Mouse (Mus musculus): ENCODE results near the gene Ranbp10.

DNA sequence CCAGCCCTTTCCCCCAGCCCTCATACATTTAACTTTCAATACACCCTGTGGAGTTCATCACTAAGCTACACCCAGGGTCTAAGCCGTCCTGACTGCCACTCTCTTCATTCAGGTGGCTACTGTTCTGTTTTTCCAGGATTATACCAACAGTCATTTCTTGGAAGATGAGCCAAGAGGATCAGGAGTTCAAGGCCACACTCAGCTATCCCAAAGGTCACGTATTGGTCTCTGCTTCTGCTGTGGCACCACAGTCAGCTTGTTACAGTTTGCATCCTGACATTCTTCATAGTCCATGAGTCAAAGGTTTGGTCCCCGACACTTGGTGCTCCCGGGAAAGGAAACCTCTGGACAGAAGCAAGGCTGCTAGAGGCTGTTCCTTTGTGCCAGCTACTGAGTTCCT is 107.5 kb downstream of the Ranbp10 start:
- no peak for TF ChIP-seq EP300 (IDR thresholded peaks at IDR 0.05; ENCODE audit: low read depth)
- no peak for TF ChIP-seq CTCF (IDR thresholded peaks at IDR 0.05; ENCODE audit: low read depth)
